Mouse (Mus musculus) forebrain, embryonic 10.5 days (tissue): ENCODE measurements around the gene Cmya5. TPM values are rescaled to one million over a fixed set of nuclear protein-coding genes. Genes with fewer than 3 reads are reported as not detected.
"Not testable (repeated sequence)": the region's sequence is repeated elsewhere in the genome, so short reads cannot be mapped to it uniquely, and the experiment has no call there.

Experiments
- DNase-seq: peaks from one replicate; pipeline ENCODE4 v3.0.0-alpha.2; 2017; ENCODE audit warnings: low spot score; ENCODE audit errors: extremely low spot score
- H3K27ac ChIP-seq: fragments of 300-500 bp; sonication (generic); 2 replicates; pipeline ENCODE4 v1.5.1; 2016; ENCODE audit warnings: mild to moderate bottlenecking
- H3K27me3 ChIP-seq: fragments of 300-500 bp; sonication (generic); 2 replicates; pipeline ENCODE4 v1.6.1; 2016; ENCODE audit warnings: mild to moderate bottlenecking; ENCODE audit not compliant: poor library complexity, severe bottlenecking
- H3K36me3 ChIP-seq: fragments of 300-500 bp; sonication (generic); replicated peaks from 2 replicates; pipeline ENCODE4 v1.6.1; 2016; ENCODE audit warnings: mild to moderate bottlenecking, moderate library complexity
- H3K4me1 ChIP-seq: fragments of 300-500 bp; sonication (generic); 2 replicates; pipeline ENCODE4 v1.6.1; 2016
- H3K4me3 ChIP-seq: fragments of 300-500 bp; sonication (generic); 2 replicates; pipeline ENCODE4 v1.5.1; 2016; ENCODE audit warnings: mild to moderate bottlenecking, moderate library complexity
- H3K9me3 ChIP-seq: fragments of 300-500 bp; sonication (generic); 2 replicates; pipeline ENCODE4 v1.6.1; 2016; ENCODE audit warnings: mild to moderate bottlenecking, moderate library complexity
- WGBS: fragments of 180-500 bp; shearing (Covaris S2); methylation state at CpG from one replicate; pipeline ENCODE4 v1.1.7; 2016; 5-methylcytosine and 5-hydroxymethylcytosine counted together
- polyA plus RNA-seq: library from polyadenylated mRNA; unstranded; fragments of >200 nt; fragmentation: Nextera tagmentation; extraction: Ambion mirVana; gene quantifications from 2 replicates; pipeline ENCODE4 v1.2.1, GENCODE M21; 2016

Gene Cmya5
- polyA plus RNA-seq, 1 experiment from 2014 or later: 0.01 TPM

DNA sequence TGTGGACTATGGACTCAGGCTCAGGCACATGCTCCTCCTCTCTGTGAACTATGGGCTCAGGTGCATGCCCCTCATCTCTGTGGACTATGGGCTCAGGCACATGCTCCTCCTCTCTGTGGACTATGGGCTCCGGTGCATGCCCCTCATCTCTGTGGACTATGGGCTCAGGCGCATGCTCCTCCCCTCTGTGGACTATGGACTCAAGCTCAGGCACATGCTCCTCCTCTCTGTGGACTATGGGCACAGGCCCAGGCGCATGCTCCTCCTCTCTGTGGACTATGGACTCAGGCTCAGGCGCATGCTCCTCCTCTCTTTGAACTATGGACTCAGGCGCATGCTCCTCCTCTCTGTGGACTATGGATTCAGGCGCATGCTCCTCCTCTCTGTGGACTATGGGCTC lies 47.9 kb downstream of the Cmya5 start:
- Histone ChIP-seq H3K9me3 (no peaks in the 10 kb centered on the region), H3K27me3 (no peaks in the 10 kb centered on the region), H3K36me3 (no peaks in the 10 kb centered on the region), H3K4me3 (no peak overlapping the region), H3K27ac (no peak overlapping the region), H3K4me1 (no peaks in the 10 kb centered on the region)
- no peak for DNase-seq
- 98% methylated on average over 6 of the region's 6 CpGs for WGBS

DNA sequence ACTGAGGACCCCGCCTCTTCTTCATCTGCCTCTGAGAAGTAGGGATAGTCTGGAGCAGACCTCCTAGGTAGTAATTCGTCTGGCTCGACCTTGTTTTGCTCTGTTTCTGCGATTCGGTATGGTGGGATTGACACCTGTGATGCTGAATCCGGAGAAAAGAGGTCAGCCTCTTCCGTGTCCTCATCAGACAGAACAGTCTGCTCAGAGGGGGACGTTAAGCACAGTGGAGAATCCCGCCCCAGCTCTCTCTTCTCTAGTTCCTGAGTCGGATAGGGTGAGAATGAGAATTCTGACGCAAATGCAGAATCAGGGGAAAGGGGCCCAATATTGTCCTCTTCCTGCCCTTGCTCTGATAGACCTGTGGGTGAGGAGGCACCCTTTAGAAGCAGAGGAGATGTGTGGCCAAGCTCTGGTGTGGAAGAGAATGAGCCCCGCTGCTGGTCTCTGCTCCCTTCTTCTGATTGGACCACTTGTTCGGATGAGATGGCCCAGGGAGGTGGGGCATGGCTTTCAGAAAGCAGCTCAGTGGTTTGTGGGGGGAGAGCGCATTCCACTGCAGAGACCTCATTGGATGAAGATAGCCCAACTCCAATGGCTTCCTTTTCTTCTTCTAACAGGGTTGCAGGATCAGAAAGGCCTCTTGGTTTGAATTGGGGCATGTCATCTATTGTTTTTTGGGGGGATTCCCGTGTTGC lies 49.3 kb downstream of the Cmya5 start:
- no peak for DNase-seq
- Histone ChIP-seq H3K9me3 (no peaks in the 10 kb centered on the region), H3K4me1 (no peaks in the 10 kb centered on the region), H3K27me3 (no peaks in the 10 kb centered on the region), H3K36me3 (no peaks in the 10 kb centered on the region), H3K27ac (no peak overlapping the region), H3K4me3 (no peak overlapping the region)
- WGBS: 91% methylated on average over 15 of the region's 15 CpGs

DNA sequence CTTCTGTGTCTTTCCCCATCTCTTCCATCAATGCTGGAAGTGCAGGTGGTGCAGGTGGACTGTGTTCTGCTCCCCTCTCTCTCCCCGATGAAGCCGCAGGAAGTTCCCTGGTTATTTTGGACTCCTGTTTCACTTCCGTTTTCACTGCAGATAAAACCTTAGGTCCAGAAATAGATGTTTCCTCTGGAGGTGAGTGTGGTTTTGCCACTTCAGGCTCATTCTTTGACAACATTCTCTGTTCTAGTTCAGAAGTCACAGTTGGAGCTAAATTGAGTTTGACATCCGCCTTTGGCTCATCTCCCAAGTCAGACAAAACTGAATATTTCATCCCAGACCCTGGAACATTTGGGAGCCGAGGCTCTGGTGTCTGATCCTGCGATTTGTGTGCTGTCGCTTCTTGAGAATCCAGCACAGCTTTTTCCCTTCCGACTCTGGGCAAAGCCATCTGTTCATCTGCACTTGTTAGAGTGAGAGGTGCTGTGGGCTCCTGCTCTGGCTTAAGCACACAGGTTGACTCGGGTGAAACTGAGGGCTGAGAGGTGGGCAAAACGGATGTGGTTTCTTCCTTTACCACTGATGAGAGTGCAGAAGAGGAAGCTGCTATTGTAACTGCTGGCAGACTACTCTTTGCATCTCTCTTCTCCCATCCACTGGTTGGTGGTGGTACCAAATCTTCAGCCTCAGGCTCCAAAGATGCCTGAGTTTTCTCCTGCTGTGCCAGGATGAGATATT lies 50.2 kb downstream of the Cmya5 start:
- Histone ChIP-seq H3K27ac (no peak overlapping the region), H3K27me3 (no peaks in the 10 kb centered on the region), H3K4me3 (no peak overlapping the region), H3K9me3 (no peaks in the 10 kb centered on the region), H3K36me3 (no peaks in the 10 kb centered on the region), H3K4me1 (no peaks in the 10 kb centered on the region)
- WGBS: 89% methylated on average over 10 of the region's 10 CpGs
- no peak for DNase-seq

DNA sequence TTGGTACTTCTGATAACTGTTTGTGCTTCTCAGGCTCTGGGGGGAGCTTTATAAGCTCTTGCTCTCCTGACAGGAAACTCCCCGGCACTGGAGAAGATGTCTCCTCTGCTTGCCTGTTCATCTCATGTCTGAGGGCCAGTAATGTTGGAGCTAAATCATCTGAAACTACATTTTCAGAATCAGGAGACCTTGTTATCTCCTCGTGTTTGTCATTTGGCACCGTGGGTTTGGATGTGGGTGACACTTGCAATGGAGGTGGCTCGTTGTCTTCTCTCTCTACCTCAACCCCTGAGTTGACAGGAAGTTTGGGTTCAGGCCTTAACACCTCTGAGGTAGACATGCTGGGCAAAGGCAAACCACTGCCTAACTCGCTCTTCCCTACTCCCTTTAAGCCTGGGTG lies 50.8 kb downstream of the Cmya5 start:
- H3K27me3 ChIP-seq: no peaks in the 10 kb centered on the region
- no peak overlapping the region for H3K27ac ChIP-seq
- WGBS: 90% methylated on average over 5 of the region's 5 CpGs
- H3K36me3 ChIP-seq: no peaks in the 10 kb centered on the region
- H3K9me3 ChIP-seq: no peaks in the 10 kb centered on the region
- H3K4me1 ChIP-seq: no peaks in the 10 kb centered on the region
- DNase-seq: no peak
- no peak overlapping the region for H3K4me3 ChIP-seq

DNA sequence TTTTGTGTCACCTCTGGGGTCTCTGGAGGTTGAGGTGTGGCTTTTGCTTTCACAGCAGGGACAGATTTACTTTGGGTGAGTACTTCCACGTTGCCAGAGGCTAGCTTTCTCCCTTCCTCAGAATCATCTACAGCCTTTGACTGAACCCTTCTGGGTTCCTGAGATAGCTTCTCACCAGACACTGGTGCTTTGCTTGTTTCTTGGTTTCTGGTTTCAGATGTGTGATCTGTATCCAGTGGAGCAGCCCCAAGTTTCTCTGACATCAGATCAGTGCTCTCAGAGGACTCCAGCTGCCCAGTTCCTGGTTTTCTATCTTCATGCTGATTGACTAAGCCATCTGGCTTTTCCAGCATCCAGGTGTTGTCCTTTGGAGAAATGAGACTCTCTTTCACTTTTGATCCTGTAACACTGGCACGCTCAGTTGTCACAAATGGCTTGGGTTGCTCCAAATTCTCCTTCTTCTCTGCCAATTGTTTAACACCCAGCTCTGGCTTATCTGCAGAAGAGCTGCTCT lies 51.6 kb downstream of the Cmya5 start:
- 72% methylated on average over 2 of the region's 2 CpGs for WGBS
- H3K27me3 ChIP-seq: no peaks in the 10 kb centered on the region
- H3K9me3 ChIP-seq: no peaks in the 10 kb centered on the region
- H3K4me3 ChIP-seq: no peak overlapping the region
- no peak for DNase-seq
- no peaks in the 10 kb centered on the region for H3K36me3 ChIP-seq
- no peak overlapping the region for H3K27ac ChIP-seq
- no peaks in the 10 kb centered on the region for H3K4me1 ChIP-seq

DNA sequence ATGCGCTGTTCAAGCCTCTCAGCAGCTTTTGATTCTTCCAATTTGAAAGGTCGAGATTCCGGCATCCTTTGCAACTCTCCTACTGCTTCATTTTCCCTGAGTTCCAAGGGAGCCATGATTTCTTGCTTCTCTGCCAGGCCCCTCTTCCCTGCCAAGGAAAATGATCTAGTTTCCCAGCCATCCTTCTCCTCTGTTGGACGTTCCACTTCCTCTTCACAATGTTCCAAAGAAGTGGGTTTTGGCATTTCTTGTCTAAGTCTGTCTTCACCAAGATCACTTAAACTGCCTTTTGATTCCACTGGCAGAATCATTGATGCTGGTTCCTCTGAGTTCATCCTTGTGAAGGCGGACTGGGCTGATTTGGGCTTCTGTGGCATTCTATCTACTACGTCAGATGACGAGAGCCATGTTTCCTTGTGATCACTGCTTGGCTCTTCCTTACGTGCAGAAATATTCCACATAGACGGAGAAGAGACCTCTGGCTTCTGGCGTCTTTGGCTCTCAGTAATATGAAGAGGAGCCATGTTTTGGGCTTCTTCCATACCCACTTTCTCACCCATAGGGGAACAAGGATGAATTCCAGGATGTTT lies 52.6 kb downstream of the Cmya5 start:
- H3K9me3 ChIP-seq: no peaks in the 10 kb centered on the region
- H3K36me3 ChIP-seq: no peaks in the 10 kb centered on the region
- H3K4me3 ChIP-seq: no peak overlapping the region
- no peak for DNase-seq
- WGBS: 91% methylated on average over 10 of the region's 10 CpGs
- no peaks in the 10 kb centered on the region for H3K27me3 ChIP-seq
- no peak overlapping the region for H3K27ac ChIP-seq
- no peaks in the 10 kb centered on the region for H3K4me1 ChIP-seq

DNA sequence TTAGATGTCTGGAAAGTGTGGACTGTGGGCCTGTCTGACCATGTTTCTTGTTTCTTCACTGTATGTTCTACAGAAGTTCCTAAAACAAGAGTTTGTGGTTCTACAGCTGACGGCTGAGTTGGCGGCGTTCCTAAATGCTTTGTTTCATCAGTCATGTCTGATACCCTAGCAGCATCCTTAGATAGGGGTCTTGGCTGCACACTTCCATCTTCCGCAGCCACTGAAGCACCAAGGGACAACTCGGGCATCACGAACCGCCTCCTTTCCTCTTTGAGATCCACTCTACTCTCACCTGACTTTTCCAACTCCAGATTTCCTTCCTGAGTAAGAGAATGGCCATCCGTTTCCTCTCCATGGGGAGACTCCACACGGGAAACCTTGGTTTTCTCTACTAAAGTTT lies 53.3 kb downstream of the Cmya5 start:
- 92% methylated on average over 9 of the region's 9 CpGs for WGBS
- H3K9me3 ChIP-seq: no peaks in the 10 kb centered on the region

DNA sequence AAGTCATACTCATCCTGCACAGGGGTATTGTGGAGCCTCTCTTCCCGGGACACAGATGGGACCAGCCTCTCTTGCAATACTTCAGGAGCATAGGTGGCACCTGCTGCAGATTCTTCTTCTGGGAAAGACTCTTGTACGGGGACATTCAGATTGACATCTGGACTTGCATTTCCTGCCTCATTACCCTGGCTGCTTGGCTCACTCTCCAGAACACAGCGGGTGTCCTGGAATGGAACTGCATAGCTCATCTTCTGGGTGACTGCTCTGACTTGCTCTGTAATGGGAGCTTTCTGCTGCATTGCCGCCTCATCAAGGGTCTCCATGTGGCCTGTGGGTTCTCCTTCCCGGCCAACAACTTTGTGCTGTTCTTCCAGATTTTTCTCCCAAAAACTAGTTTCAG lies 55.0 kb downstream of the Cmya5 start:
- WGBS: 75% methylated on average over 5 of the region's 5 CpGs
- no peak for DNase-seq
- H3K9me3 ChIP-seq: no peaks in the 10 kb centered on the region

More for the DNA sequence above, 53.3 kb downstream of the Cmya5 start:
- no peaks in the 10 kb centered on the region for H3K27me3 ChIP-seq
- H3K4me1 ChIP-seq: no peaks in the 10 kb centered on the region
- H3K27ac ChIP-seq: no peak overlapping the region
- no peaks in the 10 kb centered on the region for H3K36me3 ChIP-seq
- DNase-seq: no peak
- no peak overlapping the region for H3K4me3 ChIP-seq

DNA sequence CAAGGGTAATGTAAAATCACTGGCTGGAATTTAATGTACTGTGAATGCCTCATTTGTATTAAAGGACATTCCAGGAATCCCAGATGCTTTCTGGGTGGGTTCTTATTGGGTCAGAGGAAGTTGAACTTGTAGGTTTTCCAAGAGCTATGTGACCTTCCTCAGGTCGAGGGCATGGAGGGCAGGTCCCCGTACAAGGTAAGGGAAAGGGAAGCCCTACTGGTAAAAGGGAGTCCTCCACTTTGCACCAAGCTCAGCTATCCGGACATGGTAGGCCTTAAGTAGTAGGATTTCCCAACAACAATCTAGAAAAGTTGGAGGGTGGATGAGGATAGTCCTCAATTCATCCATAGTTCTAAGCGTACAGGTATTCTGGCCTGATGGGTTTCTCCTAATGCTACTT lies 58.8 kb downstream of the Cmya5 start:
- Histone ChIP-seq H3K36me3 (no peaks in the 10 kb centered on the region), H3K4me1 (no peaks in the 10 kb centered on the region), H3K9me3 (no peaks in the 10 kb centered on the region), H3K27ac (no peak overlapping the region), H3K27me3 (no peaks in the 10 kb centered on the region), H3K4me3 (no peak overlapping the region)
- no peak for DNase-seq
- WGBS: 88% methylated on average over 4 of the region's 4 CpGs

More for the DNA sequence above, 55.0 kb downstream of the Cmya5 start:
- no peak overlapping the region for H3K4me3 ChIP-seq
- H3K4me1 ChIP-seq: no peaks in the 10 kb centered on the region
- H3K27ac ChIP-seq: no peak overlapping the region
- no peaks in the 10 kb centered on the region for H3K36me3 ChIP-seq
- no peaks in the 10 kb centered on the region for H3K27me3 ChIP-seq

DNA sequence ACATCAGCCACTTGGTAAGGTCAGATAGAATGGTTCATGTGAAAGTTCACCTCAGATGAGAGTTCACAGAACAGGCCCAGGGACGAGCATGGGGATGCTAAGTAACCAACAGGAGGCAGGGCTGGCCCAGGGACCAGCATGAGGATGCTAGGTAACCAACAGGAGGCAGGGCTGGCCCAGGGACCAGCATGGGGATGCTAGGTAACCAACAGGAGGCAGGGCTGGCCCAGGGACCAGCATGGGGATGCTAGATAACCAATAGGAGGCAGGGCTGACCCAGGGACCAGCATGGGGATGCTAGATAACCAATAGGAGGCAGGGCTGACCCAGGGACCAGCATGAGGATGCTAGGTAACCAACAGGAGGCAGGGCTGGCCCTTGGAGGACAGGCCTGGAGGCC lies 62.2 kb downstream of the Cmya5 start:
- not testable (repeated sequence) for H3K4me3 ChIP-seq, H3K4me1 ChIP-seq, H3K27ac ChIP-seq, H3K9me3 ChIP-seq, H3K36me3 ChIP-seq, DNase-seq, H3K27me3 ChIP-seq
- 74% methylated on average over 1 of the region's 1 CpGs for WGBS

DNA sequence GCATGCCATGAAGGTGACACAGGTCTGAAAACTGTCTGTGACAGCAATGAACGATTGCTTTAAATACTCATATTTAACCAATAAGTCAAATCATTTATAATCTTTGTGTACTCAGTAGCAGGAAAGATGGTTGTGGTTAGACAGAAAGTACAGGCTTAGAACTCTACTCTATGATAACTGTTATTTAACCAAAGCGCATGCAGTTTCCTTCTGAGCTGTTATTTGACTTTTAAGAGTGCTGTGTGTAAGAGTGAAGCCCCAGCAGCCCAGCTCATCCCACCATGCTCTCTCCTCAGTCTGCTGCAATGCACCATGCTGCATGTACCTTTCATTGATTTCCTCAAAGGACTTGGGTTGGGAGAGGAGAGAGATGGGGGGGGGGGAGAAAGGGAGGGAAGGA lies 63.7 kb downstream of the Cmya5 start:
- 96% methylated on average over 2 of the region's 2 CpGs for WGBS
- H3K9me3 ChIP-seq: peaks cover 5% of the 10 kb centered on the region; the same call in 1 of the 2 replicates
- DNase-seq: no peak

DNA sequence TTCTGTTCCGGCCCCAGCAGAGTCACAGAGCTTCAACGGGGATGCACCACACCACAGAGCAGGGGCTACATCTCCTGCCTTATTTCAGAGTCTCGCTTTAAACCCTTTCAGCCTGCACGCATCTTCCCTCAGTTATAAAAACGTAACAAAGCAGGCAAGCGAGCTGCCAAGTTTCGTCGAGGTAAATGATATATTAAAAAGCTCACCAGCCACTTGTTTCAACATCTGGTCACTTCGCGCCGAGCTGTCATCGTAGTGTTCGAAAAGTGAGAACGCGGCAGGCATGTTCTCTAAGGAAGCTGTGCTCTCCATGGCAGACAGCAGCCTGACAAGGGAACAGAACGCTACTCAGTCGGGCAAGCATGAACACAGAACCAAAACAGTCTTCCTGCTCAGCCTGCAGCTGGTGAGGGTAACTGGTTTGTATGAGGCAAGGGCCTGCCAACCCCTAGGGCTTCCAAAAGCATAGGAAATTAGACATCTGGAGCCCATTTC lies 70.3 kb downstream of the Cmya5 start:
- peaks cover 31% of the 10 kb centered on the region for H3K4me1 ChIP-seq
- H3K36me3 ChIP-seq: no peaks in the 10 kb centered on the region
- 79% methylated on average over 17 of the region's 17 CpGs for WGBS
- DNase-seq: no peak
- H3K9me3 ChIP-seq: peaks cover 5% of the 10 kb centered on the region; the same call in 1 of the 2 replicates
- no peak overlapping the region for H3K27ac ChIP-seq
- H3K27me3 ChIP-seq: no peaks in the 10 kb centered on the region
- no peak overlapping the region for H3K4me3 ChIP-seq

More for the DNA sequence above, 63.7 kb downstream of the Cmya5 start:
- H3K27ac ChIP-seq: no peak overlapping the region
- no peaks in the 10 kb centered on the region for H3K36me3 ChIP-seq
- no peaks in the 10 kb centered on the region for H3K4me1 ChIP-seq
- no peak overlapping the region for H3K4me3 ChIP-seq
- H3K27me3 ChIP-seq: no peaks in the 10 kb centered on the region

DNA sequence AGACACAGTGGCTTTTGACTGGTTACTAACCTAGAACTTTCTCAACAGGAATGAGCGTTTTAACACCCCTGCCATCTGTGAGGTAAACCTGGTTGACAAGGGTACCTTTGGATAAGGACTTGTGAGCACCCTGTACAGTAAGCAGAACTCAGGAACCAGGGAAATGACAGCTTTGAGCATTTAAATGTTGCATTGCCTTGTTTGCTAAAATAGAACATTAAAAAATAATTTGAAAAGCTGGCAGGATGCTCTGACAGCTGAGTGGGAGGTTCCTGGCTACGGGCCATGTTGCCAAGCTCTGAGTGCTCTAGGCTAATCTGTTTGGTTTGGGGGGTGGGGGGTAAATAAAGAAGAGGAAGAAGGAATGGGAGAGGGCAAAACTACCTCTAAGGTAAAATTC lies 70.9 kb downstream of the Cmya5 start:
- Histone ChIP-seq H3K27ac (no peak overlapping the region), H3K27me3 (no peaks in the 10 kb centered on the region), H3K4me1 (peaks cover 32% of the 10 kb centered on the region), H3K9me3 (peaks cover 5% of the 10 kb centered on the region; the same call in 1 of the 2 replicates), H3K4me3 (no peak overlapping the region), H3K36me3 (no peaks in the 10 kb centered on the region)
- 78% methylated on average over 2 of the region's 2 CpGs for WGBS
- DNase-seq: no peak
